Mouse (Mus musculus) thymus, postnatal 10 days (tissue): ENCODE data around the gene Eif2b2.

Experiments
- DNase-seq, 2 experiments: peaks; one replicate each; pipeline ENCODE4 v3.0.0; 2021; ENCODE audit warnings: low spot score in 2 of 2

Gene Eif2b2

DNA sequence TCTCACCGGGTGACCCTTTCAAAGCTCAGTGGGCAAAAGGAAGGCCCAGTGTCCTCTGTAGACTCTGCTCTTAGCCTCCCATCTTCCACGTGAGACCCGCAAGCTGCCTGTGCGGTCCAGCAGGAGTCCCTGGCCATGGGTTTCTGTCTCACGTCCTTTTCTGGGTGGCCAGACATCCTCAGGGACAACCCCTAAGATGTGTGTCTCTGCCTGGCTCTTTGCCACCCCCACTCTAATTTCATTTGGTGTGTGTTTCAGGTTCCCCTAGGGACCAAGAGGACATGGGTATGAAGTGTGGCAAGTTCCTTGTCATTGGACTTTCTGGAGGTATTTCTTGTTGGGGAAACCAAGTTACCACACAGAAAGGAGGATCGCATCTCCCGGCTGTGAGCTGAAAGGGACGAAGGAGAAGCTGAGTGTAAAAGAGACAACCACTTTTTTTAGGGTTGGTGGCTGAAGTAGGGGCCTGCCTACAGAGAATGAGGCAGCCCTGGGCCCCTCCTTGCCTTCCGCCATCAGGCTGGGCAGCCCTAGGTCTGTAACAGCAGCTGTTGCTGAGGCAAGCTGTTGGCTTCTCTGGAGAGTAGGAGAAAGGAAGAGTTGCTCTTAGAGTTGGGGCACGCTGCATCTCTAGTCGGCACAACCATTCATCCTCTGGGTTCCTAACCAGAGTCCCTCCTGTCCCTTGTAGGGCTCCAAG, 25.2 kb upstream of the Eif2b2 start:
- no peak for DNase-seq

DNA sequence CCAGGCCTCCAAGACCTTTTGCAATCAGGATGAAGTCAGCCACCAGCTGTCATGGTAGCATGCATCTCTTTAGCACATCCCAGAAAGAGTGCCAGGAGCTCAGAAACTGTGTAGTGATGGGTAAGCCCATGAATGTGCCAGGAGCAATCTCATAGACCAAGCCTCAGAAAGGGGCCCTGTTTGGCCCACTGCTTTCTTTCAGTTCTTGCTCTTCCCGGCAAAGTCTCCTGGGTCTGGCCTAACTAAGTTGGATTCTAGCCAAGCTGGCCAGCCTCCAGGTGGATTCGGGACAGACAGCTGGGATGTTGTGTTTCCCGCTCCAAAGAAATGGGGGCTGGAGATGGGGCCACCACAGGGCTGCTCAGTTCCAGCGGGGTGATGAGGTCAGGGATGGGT, 24.7 kb upstream of the Eif2b2 start:
- no peak for DNase-seq

DNA sequence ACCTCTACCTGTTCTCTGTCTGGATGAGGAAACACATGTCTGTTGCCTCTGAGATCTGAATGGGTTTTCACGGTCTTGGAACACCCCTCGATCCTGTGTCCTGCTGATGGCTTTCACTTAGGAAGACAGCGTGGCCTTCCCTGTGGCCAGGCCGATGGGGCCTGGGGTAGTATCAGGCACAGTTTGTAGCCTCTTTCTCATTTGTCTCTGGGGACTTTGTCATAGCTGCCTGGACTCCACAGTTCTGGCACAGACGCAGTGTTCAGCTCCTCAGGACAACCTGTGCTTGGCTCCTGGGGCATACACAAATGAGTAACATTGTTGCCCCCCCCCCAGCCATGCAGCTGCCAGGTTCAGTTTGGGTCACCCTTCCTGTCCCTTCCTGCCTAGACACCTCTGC, 24.2 kb upstream of the Eif2b2 start:
- DNase-seq = no peak

DNA sequence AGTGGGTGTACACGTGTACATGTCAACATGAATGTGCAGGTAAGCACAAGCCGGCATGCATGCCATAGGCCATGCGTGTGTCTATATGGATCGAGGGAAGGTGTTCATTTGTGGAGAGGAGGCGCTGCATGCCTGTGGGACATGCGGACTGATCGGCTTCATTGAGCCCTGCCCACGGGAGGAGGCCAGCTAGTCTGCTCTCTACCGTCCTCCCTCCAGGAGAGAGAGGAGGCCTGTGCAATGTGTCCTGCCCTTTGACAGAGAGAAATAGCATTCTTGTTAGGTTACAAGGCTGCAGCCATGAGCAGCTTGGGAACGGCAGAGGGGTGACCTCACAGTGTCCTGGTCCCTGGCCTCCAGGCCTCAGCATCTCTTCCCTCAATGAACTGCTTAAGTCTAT, 23.1 kb upstream of the Eif2b2 start:
- DNase-seq = no peak

DNA sequence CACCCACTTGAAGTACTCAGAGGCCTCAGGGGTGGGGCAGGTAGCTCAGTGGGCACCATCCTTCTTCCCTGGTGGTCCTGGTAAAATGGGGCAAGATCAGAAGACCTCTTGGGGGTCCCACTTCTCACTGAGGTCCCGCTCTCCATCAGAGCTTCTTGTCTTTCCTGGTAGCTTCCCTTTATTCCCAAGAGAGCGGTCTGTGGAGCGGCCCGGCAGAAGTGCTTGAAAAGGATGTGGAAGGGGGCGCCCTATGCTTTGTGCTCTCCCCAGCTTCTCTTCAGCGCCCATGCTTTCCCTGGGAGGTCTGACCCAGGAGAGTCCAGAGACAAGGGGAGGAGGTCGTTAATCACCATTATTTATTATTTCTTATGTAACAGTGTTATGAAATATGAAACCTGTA, 21.9 kb upstream of the Eif2b2 start:
- no peak for DNase-seq

DNA sequence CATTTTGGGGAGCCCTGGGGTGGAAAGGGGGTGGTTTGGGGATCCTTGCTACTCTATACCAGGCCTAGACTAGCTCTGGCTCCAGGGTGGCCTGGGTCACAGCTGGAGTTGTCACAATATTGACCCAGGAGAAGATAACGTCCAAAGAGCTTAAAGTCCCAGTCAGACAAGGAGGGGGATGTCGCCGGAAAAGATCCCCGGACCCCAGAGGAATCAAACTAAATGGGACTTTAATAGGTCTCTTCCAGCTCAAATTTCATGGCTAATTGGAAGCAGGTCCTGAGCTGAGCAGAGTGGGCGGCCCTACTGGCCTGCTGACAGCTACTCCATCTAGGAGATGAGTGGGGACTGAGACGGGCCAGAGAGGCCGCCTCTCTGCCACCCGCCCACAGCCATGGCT, 21.3 kb upstream of the Eif2b2 start:
- no peak for DNase-seq

DNA sequence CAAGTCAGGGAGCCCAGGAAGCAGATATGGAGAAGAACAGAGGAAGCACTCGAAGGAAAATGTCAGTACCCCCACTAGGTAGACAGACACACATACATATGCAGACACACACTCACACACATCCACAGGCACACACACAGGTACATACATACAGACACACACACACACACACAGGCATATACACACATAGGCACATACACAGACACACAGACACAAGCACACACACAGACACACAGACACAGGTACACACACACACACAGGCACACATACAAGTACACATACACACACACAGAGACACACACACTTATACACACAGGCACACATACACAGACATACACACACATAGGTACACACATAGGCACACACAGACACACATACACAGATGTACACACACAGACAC, 19.3 kb upstream of the Eif2b2 start:
- no peak for DNase-seq

DNA sequence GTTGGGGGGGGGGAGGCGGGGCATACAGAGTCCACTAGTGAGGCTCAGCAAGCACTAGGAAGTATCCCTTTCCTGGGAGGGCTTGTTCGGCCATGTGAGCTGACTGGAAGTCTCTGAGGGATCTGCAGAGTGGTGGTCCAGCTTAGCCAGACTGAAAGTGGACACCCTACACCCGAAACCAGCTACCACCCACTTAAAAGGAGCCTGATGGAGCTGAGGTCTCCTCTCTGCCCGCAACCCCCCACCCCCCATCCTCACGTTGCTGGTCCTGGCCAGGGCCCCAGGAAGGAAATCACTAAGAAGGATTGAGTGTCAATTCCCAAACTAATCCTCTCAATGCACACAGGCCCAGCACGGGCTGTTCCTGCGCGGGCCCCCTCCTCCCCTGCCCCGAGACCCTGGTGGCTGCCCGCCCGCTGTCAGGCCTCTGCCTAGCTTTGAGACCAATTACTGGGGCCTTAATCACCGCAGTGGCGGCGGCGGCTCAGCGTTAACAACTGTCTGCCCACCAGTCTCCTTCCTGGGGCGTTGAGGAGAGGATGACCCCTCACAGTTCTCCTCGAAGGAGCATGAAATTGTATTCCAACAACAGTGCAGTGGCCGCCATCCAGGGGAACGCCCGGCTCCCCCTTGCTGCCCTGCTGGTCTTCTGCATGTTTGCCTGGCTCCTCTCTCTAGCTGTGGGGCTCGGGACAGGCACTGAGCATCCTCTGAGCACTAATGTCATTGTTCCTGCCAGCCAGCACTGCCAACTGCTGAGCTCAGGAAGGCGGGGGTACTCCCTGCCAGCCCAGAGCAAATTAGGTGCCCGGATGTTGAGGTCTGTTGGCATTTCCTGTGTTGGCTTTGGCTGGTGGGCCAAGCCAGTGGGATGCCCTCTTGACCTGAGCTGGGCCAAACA, 18.1 kb upstream of the Eif2b2 start:
- DNase-seq = no peak

DNA sequence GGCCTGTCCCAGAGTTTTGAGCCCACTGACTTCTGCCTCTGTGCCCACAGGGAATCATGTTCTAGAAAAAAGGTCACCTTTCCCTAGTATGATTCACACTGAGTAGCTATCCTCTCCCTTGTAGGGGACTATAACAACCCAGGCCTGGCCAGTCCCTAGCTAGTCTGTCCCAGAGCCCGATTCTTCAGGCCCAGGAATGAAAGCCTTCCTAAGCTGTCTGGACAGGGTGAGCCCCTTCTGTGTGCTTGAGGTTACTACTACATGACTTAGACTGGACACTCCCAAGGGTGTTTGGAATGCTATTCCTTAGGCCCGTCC, 17.5 kb upstream of the Eif2b2 start:
- DNase-seq = no peak

DNA sequence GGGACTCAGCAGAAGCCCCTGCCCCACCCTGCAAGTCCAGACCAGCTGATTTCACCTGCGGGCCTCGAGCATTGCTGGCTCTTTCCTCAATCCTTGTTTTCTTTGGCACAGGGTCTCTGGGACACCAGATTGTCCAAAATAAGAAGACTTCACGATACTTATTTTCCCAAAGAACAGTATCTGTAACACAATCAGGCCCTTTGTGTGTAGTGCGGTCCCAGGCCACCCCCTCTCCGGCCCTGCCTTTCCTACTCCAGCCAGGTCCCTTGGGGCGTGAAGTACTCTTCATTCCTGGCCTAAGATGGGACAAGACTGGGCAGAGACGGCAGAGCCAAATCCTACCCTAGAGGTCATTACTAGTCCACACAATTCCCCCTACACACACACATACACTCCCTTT, 17.1 kb upstream of the Eif2b2 start:
- DNase-seq = no peak

DNA sequence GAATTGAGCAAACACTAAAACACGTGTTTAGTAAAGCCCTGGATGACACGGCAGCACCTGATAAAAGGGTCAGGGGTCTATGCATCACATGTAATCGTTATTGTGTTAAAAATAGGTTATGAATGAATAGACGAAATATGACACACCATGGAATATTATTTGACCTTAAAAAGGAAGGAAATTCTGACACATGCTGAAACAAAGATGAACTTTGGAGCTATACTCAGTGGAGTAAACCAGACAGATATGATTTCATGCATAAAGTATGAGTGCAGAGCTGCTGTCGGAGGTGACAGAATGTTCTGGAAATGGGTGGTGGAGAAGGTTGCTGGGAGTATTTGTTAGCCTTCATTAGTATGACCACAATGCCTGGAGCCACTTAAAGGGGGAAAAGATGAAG, 15.6 kb upstream of the Eif2b2 start:
- DNase-seq = no peak

DNA sequence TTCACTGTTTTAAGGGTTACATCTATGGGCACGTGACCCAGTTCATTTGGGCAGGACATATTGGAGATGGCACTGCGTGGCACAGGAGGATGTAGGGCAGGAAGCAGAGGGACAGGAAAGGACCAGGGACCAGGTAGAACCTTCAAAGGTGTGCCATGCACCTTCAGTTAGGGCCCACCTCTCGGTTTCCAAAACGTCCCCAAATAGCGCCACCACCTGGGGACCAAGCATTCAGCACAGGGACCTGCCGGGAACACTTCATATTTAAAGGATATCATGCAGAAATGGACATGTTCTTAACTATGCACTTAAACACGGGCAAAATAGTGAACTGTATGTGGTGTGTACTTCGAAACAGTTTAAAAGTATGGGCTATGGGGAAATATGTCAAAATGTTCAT, 15.2 kb upstream of the Eif2b2 start:
- DNase-seq = no peak

DNA sequence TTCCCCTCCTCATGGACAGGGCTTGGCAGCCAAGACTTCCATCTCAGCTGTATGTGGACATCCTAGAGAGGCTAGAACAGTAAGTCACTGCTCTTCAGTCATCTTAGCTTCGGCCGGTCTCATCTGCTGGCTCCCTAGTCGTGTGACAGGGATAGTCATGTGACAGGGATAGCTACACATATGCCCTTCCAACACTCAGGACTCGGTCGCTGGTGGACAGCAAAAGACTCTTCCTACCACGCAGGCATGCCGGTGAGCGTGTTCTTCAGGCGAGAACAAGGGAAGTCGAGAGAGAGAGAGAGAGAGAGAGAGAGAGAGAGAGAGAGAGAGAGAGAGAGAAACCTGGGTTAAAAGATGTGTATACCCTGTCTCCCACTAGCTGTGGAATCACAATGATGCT, 13.9 kb upstream of the Eif2b2 start:
- no peak for DNase-seq

DNA sequence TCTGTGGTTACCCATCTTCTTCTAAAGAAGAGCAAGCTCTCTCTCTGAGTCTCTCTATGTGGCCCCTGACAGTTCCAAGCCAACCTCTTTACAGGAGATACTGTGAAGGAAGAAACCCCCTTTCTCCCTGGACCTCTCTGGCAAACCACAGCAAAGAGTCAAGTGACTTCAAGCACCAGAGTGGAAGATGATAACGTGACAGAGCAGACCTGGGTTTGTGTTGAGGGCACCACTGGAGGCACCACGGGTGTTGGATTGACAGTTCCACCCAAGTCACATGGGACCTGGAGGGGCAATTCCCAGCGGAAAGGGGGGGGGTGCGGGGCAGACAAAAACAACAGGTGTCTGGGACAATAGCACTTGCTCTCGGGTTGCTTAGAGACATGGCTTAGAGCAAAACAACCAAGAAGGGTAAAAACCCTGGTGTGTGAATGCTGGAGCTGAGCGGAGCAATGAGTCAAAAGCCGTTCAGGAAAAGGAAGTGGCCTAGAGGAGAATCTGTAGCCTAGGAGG, 10.5 kb upstream of the Eif2b2 start:
- DNase-seq = no peak

DNA sequence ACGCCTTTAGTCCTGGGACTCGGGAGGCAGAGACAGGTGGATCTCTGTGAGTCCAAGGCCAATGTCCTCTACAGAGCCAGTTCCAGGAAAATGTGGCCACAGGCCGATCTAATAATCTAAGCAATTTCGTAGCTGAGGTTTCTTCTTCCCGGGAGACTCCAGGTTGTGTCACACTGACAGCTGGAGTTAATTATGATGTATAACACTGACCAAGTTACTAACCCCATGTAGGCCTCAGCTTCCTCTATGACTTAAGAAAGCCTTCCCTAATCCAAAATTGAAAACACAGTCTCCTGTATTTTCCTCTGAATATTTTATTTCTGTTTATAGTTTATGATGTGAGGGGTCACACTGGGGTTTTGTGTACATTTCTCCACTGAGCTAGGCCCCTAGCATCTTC, 4.2 kb upstream of the Eif2b2 start:
- no peak for DNase-seq

DNA sequence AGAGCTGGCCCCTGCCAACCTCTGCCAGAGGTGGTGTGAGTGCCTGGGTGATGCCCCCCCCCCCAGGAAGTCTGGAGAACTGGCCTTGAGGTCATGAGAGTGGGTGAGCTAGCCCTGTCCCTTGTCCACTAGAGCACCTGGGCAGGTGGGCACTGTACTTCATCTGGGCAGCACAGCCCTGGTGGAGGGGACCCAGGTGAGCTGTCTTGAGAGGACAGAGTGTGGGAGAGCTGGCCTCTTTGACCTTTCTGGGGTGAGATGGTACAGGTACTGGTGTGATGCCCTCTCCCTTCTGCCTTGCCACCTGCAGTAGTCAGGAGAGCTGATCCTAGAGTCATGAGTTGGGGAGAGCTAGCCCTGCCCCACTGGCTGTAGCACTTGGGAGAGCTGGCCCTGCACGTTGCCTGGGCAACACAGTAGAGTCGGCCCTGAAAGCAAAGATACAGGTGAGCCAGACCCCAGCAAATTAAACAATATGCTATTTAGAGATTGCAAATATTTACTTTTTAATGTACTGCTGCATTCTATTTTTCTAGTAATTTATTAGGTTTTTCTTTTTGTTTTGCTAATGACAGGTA, 1.5 kb upstream of the Eif2b2 start:
- no peak for DNase-seq

DNA sequence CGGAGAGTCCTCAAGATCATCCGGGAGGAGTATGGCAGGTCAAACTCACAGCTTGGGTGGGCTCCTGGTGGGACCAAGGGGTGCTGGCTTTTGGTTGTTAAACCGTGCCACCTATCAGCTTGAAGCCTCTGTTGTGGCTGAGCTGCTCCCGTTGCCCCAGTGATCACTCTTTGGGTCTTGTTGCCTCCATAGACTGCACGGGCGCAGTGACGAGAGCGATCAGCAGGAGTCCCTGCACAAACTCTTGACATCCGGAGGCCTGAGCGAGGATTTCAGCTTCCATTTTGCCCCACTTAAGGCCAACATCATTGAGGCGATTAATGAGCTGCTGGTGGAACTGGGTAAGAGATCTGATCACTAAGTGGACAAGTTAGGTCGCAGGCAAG, 617 bp downstream of the Eif2b2 start:
- peak; percentile 21 to 45 for DNase-seq

DNA sequence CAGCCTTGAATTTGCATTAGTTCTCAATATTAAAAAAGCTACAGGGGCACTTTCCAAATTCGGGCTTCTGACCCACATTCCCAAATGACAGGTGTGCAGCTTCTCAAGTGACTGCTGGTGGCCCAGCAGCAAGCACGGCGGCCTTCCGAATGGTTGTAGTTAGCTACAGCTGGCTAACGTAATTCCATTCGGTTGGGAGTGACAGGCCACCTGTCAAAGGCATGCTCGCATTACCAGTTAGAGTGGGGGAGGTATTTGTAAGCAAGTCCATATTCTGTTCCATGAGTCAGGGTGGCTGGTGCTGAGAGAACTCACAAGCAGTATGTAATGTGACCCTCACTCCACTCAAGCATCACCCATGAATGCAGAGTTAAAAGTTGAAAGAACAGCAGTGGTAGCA, 7.9 kb downstream of the Eif2b2 start:
- no peak for DNase-seq

DNA sequence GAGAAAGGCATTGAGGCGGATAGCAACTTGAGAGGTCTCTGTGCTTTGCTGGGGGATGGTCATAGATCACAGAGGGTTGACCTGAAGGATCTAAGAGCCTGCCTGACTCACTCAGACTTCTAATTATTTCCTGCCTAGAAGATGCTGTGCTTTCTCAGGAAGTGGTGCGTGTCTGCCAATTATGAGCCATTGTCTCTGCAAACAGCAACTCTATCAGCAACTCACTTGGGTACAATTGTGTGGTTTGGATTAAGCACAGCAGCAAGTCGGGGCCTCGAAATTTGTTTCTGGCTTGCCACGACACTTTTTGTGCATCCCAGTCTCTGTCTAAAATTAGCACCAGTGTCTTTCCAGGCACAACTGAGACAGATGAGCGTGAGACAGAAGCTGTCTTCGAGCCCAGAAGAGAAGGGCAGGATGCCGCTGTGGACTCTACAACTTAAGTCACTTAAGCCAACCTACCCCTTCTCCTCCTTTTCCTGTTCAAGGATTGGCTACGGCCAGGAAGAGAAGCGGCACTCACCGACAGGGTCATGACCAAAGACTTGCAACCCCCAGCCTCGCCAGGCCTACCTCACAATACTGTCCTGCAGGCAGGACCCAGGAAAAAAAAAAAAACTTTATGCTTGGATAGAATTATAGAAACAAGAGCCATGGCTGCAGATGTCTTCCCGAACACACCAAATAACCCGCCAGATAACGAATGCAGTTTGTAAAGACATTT, 8.8 kb downstream of the Eif2b2 start:
- DNase-seq = no peak

DNA sequence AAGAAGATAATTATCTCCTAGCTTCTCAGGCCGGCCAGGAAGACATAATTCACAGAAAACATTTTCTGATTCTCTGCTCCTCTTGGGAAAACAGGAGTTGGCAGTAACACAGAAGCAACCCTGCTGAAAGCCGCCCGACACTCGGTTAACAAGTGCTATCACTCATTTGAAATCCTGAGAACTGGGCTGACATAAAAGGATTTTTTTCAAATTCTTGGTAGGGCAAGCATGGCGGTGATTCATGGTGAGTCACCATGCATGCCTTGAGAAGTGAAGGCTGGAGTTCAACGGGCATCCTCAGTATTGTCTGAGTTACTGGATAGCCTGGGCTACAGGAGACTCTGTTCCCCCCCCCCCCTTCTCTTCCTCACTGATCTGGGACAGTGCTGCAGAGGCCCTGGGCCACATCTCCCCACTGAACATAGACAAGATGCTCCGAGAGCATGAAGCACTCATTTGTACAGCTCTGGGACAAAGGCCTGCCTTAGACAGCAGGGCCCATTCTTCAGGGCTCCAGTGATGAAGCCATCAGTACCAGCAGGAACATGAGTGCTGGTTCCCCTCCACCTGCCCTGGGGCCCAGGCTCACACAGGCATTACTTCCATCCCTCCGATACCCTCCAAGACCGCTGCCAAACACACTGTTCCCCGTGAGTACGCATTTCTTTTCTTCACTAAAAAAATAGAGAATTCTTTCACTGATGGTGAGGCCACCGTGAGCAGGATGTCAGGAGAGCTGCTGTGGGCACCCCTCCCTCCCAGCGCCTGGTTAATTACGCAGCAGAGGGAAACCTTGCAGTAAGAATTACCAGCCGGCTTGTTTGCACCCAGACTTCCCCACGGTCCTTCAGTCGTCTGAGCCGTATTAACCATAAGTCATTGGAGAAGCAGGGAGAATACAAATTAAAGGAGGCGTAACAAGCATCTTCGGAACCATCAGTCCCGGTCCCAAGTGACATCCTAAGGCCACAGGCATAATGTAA, 14.4 kb downstream of the Eif2b2 start:
- DNase-seq = no peak

DNA sequence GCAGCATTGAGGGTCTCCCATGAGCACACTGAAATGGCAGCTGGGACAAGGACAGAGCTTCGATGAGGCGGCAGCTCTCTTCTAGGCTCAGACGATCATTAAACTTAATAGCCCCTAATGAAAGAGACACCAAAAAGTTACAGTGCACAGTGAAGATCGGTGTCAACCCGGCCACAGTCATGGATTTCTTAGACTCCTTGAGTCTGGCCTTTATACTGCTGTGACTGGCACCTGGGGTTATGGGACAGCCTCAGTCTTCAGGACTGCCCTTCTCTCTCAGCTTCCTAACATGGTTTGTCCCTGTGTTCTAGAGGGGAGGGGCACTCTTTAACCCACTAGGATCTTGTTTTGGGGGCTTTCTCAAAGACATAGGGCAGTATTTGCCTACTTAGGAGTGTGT, 18.3 kb downstream of the Eif2b2 start:
- no peak for DNase-seq
